Mouse (Mus musculus): Measurements from ENCODE around the gene Pi4k2a. TPM values are rescaled to one million over a fixed set of nuclear protein-coding genes. Genes with fewer than 3 reads are reported as not detected.

The Pi4k2a gene
- 57.2 TPM for polyA plus RNA-seq (2017; shearing (Covaris generic))

DNA sequence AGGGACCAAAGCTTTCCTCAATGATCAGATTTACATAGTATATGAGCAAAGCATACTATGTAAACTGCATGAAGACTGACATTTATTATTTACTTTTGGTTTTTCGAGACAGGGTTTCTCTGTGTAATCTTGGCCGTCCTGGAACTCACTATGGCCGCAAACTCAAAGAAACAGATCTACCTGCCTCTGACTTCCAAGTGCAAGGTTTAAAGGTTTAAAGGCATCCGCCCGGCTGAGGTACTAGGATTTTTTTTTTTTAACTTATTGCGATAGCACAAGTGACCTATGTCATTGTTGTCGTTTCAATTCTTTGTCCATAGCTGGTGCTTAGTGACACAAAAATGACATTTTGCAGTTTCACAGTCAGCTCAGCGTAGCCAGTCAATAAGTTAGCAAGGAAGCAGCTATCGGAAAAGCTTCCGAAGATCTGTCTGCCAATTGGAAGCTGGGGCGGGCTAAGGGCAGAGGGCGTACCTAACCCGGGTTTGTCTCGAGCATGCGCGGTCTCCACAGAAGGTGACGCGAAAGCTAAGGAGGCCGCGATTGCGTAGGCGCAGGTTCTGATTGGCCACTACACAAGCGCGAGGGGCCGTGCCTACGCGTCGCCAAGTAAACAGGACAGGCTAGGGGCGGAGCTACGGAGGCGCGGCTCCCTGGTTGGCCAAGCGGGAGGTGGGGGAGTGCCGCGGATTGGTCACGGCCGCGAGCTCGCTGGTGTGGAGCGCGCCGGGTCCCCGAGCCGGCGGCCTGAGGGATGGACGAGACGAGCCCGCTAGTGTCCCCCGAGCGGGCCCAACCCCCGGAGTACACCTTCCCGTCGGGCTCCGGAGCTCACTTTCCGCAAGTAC is at the start of gene Pi4k2a:
Pi4k2a (plus strand) TSS at position 723 of the 848 bp plus-strand sequence.

GRCm38 (mm10) chr19:42045269-42046102 is 44.8 kb upstream of the Pi4k2a start, which contains the start of gene Hoga1:
Gene Hoga1 (plus strand): TSS chr19:42045610.

DNA sequence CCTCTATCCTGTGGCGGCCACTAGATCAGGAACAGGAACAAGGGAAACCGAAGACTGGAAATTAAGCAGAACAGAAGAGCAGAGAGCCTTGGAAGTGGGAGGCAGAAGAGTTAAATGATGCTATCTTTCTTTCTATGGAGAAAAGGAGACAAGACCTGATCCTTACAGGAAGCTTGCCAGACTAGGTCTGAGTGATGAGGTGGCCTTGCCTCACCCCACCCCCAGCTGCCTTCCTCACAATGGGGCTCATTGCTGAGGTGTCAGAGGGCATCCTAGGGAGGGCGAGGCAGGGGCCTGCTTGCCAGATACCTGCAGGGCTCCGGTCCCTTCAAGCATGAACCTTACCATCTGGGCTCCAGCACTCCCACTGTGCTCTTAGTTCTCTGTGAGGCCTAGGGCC is 38.3 kb upstream of the Pi4k2a start, which contains the start of gene 4933411K16Rik:
4933411K16Rik (plus strand) TSS at position 301 of the 400 bp plus-strand sequence.

DNA sequence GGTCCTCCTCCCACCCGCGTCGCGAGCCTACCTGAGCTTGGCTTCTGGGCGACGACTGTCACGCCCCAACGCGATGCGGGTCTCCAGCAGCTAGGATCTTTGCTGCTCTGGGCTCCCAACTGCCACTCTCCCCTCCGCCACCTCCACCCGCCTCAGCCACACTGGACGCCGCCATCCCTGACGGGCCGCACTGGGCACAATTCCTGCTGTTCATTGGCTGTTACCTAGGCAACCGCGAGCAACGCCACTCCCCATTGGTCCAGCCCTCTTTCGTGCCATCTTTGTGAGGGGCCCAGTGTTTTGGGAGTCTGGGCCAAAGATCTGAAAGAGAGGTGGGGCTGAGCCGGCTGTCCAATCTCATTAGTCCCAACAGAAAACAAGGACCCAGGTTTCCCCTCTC is 4.1 kb upstream of the Pi4k2a start, which contains the start of gene Morn4:
Morn4 (minus strand) TSS at position 192 of the 400 bp plus-strand sequence.

GRCm38 (mm10) chr19:42128787-42129508 is 38.7 kb downstream of the Pi4k2a start, which contains the start of gene Avpi1:
Gene Avpi1 (minus strand): TSS chr19:42129059.

GRCm38 (mm10) chr19:42147170-42147768 is 57.0 kb downstream of the Pi4k2a start, which contains the start of gene Marveld1:
Gene Marveld1 (plus strand): TSS chr19:42147400.

DNA sequence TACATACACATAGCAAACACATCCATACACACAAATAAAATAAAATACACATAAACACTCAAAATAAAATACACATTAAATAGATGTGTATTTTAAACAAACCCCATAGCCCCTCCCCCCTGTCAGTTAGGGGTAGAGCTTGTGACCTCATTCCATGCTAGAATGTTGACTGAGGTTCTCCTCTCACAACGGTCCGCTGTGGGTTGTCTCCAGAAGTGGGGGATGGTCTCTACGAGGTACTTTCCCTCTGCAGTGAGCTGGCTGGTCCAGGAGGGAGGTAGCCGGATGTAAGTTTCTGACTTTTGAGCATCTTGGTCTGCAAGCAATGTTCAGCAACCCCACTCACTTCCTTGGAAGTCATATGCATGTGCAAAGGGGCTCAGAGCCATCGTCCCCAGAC is 73.5 kb downstream of the Pi4k2a start, which contains the start of gene Zfyve27:
Zfyve27 (plus strand) TSS at position 188 of the 400 bp plus-strand sequence.

Other genes starting within 250 kb of the Pi4k2a start
- gene Frat2, start 242.3 kb upstream of the Pi4k2a start, polyA plus RNA-seq (2017; shearing (Covaris generic)), result 103 TPM
- gene Rrp12, start 194.3 kb upstream of the Pi4k2a start, polyA plus RNA-seq (2017; shearing (Covaris generic)), result 30.4 TPM
- 173 TPM for gene Pgam1, start 178.5 kb upstream of the Pi4k2a start, polyA plus RNA-seq (2017; shearing (Covaris generic))
- 61.7 TPM for gene Exosc1, start 157.0 kb upstream of the Pi4k2a start, polyA plus RNA-seq (2017; shearing (Covaris generic))
- 32.4 TPM for gene Zdhhc16, start 157.0 kb upstream of the Pi4k2a start, polyA plus RNA-seq (2017; shearing (Covaris generic))
- gene Mms19, start 109.3 kb upstream of the Pi4k2a start, polyA plus RNA-seq (2017; shearing (Covaris generic)), result 57.3 TPM
- gene Ubtd1, start 108.7 kb upstream of the Pi4k2a start, polyA plus RNA-seq (2017; shearing (Covaris generic)), result 5.6 TPM
- gene Ankrd2, start 54.5 kb upstream of the Pi4k2a start, polyA plus RNA-seq (2017; shearing (Covaris generic)), result not detected
- gene Hoga1, start 44.9 kb upstream of the Pi4k2a start, polyA plus RNA-seq (2017; shearing (Covaris generic)), result not detected
- not detected for gene 4933411K16Rik, start 38.2 kb upstream of the Pi4k2a start, polyA plus RNA-seq (2017; shearing (Covaris generic))
- gene Morn4, start 4.1 kb upstream of the Pi4k2a start, polyA plus RNA-seq (2017; shearing (Covaris generic)), result 1.9 TPM
- 33.8 TPM for gene Avpi1, start 38.6 kb downstream of the Pi4k2a start, polyA plus RNA-seq (2017; shearing (Covaris generic))
- 18.7 TPM for gene Marveld1, start 56.9 kb downstream of the Pi4k2a start, polyA plus RNA-seq (2017; shearing (Covaris generic))
- 62.3 TPM for gene Zfyve27, start 73.5 kb downstream of the Pi4k2a start, polyA plus RNA-seq (2017; shearing (Covaris generic))
- gene Sfrp5, start 111.8 kb downstream of the Pi4k2a start, polyA plus RNA-seq (2017; shearing (Covaris generic)), result not detected
- gene Golga7b, start 157.1 kb downstream of the Pi4k2a start, polyA plus RNA-seq (2017; shearing (Covaris generic)), result not detected

Data from effector memory CD4-positive, alpha-beta T cell, adult 5 months (primary cell).